Mouse (Mus musculus) gastrocnemius, postnatal 10 days (tissue): ENCODE measurements at regions not wholly inside any gene's neighbourhood (a gene's known extent, or its start where the extent isn't known, plus 50 kb on each side); places are given as distances from the start of the nearest gene placed in this dataset.
A peak's percentile ranks its signal among the peaks of the same experiment; 100 is the strongest.

ENCODE experiments used
- DNase-seq: peaks from one replicate; pipeline ENCODE4 v3.0.0; 2021; ENCODE audit warnings: mixed read lengths

DNA sequence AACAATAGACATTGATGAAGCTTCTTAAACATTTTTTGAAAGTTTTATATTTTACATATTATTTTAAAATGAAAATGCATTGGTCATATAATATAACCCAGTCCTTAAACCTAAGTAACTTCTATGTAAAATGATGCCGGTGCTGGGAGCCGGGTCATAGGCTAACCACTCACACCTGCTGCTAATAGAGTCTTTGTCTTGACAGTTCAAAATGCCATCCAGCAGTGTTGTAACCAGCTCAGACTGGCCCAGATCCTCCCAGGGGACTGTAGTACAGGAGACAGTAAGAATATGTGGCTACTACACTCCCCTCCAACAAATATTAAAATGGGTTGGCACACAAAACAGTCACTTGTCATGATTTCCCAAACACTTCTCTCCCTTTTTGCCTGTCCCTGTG lies 693.6 kb downstream of the 1700064H15Rik start:
- no peak for DNase-seq

DNA sequence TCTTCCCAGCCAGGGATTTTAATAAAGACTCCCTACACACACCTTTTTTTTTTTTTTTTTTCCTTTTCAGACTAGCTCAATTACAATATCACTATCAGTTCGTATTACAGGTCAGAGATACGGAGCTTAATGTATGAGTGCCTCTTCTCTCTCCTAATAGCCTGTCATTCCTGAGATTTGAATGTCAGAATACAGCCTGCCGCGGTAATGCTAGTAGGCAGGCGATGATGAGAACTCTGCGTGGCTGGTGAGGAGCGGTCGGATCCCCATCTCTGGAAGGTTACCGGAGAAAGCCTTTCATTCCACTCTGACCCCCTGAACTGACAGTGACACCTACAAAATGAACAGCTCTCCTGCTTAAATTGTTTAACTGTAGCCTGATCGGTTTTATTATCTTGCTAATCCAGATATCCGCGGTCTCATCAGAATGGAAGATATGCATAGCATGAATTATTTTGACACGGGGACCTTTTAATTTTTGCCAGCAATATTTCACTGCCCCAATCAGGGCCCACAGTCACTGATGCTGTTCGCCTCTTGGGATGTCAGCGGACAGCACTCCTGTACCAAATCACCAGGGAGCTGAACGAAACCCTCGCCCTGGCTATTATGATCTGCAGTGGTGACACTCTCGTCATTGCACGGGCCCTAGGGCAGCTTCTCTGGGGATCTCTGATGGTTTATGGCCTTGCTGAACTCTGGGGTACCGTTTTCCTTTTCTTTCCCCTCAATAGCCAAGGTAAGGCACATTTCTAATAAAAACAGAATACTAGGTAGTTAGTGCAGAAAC lies 690.9 kb downstream of the 1700064H15Rik start:
- no peak for DNase-seq

DNA sequence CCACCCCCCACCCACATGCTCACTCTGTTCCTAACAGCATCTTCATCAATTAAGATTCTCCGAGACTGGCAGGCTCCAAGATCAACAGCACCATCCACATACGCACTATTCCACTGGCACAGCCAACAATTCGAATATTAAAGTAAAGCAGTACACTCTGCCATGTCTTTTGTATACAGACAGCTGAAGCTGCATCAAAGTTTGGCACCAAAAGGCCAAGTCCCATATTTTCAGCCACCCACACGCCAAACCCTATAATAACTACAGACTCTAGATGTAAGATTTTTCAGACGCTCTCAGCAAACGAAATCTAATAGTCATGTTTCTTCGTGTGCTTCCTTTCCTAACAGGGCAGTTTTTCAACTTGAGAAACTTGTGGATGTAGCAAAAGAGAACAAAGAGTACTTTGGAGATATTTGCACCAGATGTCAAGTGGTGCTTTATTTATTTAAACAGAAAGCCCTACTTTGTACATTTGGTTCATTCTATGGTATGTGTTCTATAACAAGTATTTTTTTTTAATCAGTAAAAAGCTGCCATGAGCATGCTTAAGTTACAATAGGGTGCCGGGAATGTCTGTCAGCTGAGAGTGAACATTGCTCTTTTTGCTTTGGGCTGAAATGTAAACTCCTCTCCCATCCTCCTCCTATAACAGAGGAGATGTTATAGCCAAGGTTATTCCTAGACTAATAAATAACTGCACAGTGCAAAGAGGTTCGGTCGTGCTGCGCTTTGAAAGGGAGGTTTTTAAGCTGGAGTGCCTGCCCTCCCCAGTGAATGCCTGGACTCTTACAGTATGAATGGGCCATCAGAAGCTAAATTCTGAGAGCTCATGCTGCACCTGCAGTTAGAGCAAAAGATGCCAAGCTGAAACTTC lies 686.9 kb downstream of the 1700064H15Rik start:
- DNase-seq: no peak

DNA sequence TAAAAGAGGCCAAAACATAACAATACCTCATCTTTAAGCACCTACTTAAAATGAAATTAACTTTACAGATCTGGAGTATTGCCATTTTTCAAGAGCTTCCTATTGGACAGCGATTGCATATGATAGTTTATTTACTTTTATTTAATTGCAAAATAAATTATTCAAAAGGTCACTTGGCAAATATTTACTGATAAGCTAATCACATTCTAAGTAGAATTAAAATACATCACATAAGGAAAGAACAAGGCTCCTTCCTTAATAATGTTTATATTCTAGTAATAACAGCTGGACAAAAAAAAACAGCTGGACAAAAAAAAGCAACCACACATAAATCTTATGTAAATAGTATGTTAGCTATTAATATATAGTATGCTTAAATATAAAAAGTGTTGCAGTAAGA lies 668.1 kb downstream of the 1700064H15Rik start:
- no peak for DNase-seq

DNA sequence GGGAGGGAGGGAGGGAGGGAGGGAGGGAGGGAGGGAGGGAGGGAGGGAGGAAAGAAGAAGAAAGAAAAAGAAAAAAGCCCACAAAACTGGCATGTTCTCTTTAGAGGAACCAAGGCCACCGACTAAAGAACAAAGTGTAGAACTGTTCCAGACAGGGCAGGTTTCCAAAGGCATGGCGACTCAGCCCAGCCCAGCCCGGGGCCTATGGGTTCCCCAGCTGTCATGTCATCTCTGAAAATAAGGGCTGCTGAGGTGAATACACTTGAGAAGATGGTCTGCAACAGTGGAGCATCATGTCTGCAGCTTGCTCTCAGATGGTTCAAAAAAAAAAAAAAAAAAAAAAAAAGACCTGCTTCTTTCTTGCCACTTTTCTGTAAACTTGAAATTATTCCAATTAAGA lies 639.8 kb downstream of the 1700064H15Rik start:
- no peak for DNase-seq

DNA sequence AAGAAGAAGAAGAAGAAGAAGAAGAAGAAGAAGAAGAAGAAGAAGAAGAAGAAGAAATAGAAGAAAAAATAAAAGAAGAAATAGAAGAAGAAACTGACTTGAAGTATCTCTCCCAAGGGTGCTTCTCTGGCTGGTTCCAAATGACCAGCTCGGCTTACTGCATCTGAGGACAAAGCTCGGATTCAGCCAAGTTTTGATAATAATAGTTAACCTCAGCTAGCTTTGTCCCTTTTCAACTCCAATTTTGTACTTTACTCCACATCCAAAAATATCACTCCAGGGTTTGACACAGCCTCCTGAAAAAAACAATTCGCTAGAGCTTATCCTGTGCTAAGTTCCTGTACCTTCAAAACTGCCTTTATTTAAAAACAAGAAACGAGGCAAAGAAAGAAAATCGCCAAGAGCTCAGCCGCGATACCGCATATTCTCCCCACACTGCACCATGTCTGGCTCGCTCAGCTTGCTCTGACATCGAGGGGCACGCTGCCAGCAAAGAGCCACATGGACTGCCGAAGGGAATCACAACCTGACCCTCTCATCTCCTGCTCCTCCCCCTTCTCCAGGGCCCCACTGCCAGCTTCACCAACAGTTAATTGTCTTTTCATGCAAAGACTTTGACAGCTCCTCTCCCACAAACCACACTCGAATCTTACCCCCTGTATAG lies 638.8 kb downstream of the 1700064H15Rik start:
- DNase-seq: peak; percentile 53

DNA sequence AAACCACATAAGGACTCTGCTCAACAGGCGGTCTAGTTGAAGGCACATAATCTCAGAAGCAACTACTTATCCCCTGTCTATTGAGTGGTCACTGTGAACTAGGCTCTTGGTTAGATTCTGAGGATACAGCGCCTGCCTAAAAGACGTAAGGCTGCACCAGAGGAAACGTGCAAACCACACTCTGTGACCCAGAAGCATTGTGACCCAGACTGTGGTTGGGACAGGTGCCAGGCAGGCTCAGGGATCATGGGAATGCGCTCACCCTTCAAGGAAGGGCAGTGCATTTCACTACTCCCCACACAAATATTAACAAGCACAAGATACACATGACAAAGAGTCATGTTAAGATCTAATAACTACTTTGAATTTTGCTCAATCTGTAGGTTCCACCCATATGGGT lies 628.3 kb downstream of the 1700064H15Rik start:
- DNase-seq: no peak

DNA sequence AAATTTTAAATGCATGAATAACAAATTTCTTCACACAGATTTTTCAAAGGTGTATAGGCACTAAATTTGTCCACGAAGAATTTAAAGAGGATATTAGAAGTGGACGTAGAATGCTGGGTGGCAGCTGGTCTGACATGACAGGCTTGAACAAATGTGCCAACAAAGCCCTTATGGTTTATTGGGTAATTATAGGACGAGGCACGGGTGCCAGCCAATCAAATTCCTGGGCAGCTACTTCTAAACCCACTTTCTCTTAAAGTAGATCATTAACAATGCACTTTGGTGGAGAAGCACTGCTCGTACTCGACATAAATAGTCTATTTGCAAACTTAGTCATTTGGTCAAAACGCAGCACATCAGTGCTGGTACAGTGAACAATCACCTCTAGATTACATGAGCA lies 626.4 kb downstream of the 1700064H15Rik start:
- no peak for DNase-seq

DNA sequence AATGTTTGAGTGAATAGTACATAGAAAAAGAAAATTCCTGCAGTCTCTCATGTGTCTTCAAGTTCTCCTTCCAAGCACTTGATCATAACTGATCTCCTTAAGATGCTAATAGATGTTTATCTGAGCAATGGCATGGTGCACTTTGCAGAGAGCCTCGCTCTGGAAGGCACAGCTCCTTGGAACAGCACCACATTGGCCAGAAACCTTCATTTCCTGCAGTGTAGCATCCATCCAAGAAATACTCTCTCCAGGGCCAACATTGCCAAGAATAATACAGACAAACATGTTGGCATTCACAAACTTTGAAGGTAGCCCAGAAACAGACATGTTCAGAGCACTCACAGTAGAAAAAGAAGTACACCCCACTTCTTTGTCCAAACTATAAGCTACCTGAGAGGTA lies 623.7 kb downstream of the 1700064H15Rik start:
- DNase-seq: no peak

DNA sequence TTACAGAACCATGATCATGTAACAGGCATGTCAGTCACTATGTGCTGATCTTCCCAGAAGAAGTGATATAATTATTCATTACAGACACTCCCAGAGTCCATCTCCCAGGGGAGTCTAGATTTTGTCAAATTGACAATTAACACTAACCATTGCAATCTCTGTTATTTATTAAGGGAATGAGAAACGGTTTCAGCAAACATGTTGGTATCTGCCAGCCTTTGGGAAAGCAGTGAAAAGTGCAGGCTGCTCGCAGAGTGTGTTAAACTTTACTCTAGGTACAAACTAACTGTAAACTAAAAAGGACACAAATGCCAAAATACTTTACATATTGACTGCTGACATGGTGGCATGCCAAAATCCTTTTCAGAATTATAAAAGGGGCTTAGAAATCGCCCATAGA lies 583.9 kb downstream of the 1700064H15Rik start:
- DNase-seq: no peak

DNA sequence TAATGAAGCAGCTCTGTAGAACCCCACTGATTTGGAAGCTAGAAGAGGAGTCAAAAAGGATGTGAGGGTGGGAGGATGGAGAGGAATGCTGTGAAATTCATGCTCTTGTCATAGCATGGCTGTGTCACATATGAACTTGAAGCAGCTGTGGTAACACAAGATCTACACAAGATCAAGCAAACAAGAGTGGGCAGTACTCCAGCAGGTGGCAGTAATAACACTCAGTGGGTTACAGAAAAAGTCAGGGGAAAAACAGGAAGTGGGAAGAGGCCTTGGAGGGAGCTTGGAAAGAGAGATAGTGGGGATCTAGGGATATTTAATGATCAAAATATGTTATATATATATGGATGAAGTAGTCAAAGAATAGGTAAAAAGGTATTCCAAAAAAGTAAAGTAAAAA lies 582.5 kb downstream of the 1700064H15Rik start:
- no peak for DNase-seq

DNA sequence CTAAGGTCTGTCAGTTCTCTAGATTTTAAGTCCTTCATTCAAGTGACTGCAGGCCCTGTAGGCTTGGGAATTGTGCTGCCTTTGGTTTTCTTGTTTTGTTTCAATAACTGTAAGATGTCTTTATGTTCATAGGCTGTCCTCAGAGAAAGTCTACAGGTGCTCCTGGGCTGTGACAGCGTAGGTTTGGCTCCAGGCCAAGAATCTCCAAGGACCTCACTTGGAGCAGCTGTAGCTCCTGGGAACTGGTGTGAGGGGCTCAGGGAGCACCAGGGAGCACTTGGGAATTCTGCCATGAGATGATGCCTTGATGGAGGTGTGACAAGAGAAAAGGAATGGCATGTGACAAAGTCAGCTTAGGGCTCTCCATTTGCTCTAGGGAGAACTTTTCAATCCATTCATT lies 581.9 kb downstream of the 1700064H15Rik start:
- DNase-seq: no peak

DNA sequence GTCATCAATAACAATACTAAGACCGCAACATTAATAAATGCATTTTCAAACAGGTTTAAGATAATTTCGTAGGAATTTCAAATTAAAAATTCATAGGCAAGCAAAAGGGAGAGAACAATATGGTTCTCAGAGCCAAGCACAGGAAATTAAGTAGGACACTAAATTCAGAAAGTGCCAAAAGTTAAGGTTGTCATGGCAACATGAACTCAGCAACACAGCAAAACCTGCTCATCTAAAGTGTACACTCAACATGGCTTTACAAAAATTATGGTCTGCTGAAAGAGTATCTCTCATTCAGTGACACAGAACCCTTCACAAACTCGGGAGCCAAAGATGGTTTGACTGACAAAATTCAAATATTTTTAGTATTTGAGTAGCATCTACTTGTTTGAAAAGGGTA lies 572.5 kb downstream of the 1700064H15Rik start:
- no peak for DNase-seq

DNA sequence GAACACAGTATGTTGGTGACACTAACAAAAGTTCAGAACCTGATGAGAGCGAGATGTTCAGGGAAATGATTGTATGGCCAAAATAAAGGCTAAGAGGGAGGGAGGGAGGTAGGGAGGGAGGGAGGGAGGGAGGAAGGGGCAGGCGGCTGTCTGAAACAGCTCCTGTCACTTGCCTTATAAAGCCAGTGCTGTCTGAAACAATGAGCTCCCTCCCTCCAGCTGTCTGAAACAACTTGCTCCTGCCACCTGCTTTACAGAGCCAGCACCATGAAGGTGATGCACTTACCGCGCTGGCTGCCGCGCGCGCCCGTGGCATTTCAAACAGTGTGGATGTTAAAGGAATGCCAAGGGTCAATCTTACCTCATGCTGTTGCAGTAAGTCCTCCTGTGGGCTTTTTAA lies 571.9 kb downstream of the 1700064H15Rik start:
- no peak for DNase-seq

DNA sequence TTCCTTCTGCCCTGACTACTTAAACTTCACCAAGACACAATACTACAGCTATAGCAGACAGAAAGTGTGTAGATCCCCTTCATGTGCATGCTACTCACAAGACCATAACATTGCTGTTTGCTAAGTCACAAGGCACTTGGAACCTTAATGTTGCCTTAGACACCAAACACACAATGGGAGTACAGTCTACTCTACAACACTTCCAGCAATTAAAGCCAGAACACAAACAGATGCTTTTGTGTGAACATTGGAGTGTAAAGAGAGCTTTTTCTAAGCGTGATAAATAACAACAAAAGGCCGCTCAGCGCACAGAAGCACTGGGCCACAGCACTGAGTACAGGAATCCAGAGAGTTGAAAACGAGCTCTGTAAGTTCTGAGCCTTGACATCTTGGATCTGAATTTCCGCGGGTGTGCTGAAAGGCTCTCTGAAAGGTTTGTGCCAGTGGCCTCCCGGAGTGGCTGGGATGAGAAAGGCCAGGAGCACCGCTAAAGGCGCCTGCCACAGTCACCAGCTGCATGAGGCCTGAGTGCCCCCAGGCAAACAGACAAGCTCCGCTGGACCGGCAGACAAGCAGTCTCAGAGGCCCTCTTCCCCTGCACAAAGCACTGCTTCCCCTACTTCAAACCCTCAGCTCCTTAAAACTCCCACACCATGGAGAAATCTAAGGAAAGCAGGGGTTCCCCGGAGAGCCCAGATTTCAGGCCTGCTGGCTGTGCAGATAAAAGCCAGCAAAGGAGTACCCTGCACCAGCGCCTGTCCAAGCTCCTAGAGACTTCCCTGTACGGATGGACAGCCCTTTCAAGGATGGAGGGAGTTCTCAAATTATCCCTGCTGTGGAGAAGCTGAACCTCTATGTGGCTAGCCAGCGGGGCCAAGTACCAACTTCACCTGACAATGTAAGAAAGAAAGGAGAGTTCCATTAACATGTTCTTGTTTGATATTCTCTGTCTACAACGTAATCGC lies 568.3 kb downstream of the 1700064H15Rik start:
- no peak for DNase-seq

DNA sequence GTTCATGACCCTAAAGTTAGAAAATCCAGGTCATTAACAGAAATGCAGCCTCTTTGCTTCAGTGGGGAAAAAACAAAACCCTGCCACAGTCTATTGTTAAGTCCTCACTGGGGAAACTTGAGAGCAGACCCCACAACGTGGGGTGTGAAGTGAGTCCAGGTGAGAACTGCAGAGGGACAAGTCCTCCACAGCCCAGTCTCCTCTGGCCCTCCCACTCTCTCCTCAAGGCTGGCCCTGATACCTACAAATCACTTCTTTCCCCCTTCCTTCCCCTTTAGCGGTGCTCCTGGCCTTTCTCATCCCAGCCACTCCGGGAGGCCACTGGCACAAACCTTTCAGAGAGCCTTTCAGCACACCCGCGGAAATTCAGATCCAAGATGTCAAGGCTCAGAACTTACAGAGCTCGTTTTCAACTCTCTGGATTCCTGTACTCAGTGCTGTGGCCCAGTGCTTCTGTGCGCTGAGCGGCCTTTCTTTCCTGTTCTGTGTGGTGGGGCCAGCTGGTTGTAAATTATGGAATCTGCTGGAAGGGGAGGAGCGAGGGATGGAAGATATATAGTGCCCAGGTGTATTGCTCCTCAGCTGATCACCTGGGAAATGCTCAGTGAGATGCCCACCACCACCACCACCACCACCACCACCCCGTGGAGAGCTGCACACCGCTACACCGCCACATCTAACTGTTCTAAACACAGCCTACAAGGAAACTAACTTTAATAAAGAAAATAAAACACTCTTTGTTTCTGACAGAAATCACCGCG lies 566.8 kb downstream of the 1700064H15Rik start:
- no peak for DNase-seq

DNA sequence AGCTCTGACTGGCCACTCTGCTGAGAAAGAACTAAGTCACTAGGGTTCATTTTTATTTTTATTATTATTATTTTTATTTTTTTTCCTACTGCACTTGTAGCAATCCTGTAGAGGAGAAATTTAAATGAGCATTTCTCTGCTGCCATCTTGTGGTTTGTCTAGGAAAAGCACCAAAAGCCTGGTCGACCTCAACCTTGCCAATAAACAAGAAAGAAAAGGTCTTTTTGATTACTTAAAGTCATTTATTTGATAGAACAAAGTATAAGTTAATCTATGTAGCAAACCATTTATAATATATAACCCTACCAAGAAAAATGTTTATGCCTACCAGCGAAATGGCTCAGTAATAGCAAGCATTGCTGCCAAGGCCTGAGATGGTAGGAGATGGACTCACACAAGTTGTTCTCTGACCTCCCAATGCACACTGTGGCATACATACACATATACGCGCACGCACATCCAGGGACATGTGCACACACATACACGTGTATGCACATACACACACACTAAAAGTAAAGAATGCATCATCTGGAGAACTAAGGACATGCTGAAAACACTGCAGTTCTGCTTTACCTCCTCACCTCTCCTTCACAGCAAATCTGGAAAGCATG lies 566.1 kb downstream of the 1700064H15Rik start:
- peak; percentile 20 for DNase-seq

DNA sequence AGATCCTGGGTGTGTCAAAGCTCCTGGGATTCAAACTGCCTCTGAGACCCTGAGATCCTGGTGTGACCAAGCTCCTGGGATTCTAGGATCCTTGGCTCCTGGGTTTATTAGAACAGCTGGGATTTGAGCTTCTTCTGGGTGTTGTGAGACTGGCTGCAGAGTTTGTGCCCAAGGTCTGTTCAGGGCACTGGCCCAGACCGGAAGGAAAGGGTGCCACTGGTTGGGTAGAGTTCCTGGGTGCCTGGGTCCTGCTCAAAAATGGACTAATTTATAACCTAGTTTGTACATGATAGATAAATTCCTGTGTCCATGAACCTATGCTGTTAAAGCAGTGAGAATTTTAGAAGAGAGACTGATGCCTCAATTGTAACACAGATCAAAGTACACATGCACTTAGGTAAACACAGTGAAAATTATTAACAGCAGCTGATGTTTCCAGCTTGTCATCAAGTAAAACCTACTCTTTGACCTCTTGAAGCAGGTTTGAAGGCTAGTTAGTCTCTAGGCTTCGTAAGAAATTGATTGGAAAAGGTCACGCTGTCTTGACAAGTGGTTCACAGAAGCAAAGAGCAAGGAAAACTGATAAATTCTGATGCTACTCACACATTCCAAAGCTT lies 561.2 kb downstream of the 1700064H15Rik start:
- no peak for DNase-seq
